Mouse (Mus musculus) mesoderm, embryonic 11.5 days (tissue): ENCODE results near the gene Rgp1.
A peak's percentile ranks its signal among the peaks of the same experiment; 100 is the strongest.
"Not testable (repeated sequence)": the region's sequence is repeated elsewhere in the genome, so short reads cannot be mapped to it uniquely, and the experiment has no call there.

Experiments used
- DNase-seq: peaks from one replicate; pipeline ENCODE4 v3.0.0-alpha.2; 2012; ENCODE audit warnings: low read depth, low spot score

Gene Rgp1

DNA sequence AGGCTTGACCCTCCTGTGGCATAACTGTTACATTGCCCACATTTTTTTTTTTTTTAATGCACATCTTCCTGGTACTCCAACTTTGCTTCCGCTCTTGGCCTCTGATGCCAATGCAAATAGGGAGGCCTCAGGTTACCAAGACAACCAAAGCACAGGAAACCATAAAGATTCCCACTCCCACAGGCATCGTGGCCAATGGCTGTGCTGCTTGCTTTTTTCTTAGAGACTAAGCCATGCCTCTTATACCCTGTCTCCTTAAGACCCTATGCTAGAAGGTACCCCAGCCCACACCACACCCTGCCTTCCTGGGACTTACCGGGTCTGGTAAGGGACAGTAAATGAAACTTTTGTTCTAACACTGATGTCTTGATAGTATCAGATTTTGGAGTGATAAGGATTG lies 14.9 kb downstream of the Rgp1 start:
- no peak for DNase-seq

DNA sequence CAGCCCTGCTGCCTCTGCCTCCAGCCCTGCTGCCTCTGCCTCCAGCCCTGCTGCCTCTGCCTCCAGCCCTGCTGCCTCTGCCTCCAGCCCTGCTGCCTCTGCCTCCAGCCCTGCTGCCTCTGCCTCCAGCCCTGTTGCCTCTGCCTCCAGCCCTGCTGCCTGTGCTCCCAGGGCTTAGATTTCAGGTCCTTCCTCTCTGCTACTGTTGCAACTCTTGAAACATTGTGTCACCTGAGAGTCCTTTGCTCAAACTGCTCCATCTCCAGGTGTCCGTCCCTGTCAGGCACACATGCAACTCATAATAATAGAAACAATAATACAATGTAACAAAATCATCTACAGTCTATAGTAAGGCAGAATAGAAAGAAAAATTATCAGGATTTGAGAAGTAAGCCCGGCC lies 18.1 kb downstream of the Rgp1 start:
- DNase-seq = not testable (repeated sequence)

DNA sequence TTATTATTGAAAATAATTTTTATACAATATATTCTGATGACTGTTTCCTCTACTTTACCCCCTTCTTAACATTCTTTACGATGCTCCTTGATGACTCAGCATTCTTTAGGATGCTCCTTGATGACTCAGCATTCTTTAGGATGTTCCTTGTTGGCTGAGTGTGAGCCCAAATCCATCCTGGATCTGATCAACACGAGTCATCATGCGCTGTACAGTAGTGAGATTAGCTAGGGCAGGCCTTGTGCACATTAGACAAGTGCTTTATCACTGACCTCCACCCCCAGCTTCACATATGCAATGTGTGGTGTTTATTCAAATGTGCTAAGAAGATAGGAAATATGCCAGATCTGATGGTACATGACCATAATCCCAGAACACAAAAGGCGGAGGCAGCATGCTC lies 19.7 kb downstream of the Rgp1 start:
- DNase-seq = no peak

DNA sequence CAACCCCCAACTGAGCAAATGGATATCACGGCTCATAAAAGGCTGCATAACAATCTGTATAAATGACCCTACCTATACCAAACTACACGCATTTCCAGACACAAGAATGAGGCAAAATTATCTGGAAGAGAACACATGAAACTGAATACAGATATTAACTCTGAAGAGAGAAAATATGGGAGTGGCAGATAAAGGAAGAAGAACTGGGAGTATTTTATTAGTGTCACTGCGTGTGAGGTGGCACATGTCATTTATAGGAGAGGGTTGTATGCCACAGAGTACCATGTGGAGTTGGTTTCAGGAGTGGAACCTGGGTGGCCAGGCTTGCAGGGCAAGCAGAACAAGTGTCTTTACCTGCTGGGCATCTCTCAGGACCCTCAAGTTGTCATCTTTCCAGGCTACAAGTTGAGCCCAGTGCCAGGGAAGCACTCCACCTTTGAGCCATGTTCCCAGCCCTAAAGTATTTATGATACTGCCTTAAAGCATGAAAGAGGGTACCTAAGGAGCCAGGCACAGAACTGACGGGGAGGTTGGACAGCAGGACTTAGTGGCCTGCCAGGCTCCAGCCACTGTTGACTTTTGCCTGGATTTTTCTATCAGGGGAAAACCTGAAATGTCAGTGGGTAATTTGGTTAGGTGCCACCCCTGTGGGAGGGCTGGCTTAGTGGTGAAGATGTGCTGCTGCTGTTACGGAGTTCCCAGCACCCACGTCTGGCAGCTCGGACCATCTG lies 20.3 kb downstream of the Rgp1 start:
- DNase-seq = no peak

DNA sequence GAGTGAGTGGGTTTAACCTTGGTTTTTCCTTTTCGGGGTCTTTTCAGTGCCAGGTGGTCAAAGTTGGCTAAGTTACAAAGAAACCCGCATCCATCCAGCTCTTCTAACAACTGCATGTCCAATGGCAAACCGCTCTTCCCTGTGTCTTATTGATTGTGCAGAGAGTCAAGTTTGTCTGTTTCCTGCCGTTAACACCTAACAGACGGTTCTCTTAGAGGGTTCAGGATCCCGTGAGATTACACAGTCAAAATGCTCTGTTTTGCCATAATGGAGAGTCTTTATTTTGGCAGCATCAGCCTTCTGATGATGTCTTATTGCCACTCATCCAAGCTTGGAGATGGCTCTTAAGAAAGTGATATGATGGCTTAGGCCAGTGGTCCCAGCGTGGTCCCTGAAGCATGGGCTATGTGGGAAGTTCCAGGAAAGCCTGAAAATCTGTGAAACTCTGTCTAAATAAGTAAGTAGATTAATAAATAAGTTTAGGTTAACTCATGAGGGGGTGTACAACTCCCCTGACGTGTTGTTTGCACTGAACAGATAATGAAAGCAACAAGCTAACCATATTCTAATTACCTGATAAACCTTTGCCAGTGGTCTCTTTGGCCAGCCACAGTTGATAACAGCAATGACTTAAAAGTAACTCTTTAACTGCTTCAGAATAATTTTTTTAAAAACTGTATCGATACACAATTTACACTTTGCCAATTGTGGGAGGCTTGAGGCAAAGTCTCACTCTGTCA lies 21.9 kb downstream of the Rgp1 start:
- DNase-seq = no peak

DNA sequence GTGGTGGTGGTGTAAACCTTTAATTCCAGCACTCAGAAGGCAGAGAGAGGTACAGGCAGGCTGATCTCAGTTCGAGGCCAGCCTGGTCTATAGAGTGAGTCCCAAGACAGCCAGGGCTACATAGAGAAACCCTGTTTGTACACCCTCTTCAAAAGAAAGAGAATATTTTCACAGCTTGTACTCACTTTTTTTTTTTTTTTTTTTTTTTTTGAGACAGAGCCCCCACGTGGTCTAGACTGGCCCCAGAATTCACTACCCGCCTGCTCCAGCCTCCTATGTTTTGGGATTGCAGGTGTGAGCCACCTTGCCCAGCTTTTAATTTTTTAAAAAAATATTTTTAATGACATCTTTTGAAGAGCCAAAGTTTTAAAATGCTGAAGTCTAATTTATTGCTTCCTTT lies 25.6 kb downstream of the Rgp1 start:
- no peak for DNase-seq

DNA sequence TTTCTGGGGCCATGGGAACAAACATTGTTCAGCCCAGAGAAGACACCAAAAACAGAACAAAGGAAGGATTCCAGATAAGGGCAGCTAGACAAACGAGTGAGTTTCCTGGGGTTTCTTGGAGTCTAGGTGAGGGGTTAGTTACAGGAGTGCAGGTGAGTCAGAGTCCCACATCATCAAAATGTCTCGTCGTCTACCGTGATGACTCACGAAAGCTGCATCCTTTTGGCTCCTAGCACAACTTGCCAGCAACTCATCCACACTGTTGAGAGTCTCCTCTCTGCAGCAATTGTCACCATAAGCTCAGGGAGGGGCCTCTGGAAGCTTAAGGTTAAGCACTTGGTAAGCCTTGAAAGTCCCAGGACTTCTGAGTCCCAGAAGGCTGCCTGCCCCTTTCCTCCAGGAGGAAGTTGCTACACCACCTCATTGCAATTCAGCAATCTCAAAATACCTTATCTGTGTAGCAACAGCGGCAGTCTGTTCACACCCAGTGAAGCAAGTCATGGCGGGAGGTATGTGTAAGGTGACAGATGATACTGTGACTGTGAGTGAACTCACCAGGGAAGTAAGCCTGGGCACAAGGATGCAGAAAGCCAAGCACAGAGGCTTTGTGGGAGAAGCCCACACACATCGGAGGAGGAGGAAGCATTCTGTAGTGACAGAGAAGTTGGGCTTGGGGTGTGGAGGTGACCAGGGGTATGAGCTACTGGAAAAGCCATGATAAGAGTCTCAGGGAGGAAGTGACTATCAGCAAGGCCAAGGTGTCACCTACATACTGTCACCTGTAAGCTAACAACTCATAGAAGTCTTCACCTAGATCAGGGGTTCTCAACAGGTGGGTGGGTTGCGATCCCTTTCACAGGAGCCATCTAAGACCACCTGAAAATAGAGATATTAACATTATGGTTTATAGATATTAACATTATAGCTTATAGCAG lies 26.5 kb downstream of the Rgp1 start:
- no peak for DNase-seq

DNA sequence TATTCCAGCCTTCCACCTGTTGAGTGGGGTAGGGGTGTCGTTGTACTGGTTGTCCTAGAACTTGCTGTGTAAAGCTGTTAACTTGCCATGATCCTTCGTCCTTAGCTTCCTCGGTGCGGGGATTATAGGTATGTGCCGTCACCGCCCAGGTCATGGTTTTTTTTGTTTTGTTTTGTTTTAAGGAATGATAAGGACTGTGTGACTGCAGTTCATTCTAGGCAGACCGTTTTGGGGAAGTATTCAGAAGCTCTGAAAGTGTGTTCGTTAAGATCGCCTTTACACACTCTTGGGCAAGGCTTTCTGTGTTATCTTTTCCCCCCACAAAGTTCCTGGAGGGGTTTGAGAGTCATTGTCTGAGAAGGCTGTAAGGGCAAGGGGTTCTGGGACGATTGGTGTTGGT lies 34.0 kb downstream of the Rgp1 start:
- DNase-seq = no peak

DNA sequence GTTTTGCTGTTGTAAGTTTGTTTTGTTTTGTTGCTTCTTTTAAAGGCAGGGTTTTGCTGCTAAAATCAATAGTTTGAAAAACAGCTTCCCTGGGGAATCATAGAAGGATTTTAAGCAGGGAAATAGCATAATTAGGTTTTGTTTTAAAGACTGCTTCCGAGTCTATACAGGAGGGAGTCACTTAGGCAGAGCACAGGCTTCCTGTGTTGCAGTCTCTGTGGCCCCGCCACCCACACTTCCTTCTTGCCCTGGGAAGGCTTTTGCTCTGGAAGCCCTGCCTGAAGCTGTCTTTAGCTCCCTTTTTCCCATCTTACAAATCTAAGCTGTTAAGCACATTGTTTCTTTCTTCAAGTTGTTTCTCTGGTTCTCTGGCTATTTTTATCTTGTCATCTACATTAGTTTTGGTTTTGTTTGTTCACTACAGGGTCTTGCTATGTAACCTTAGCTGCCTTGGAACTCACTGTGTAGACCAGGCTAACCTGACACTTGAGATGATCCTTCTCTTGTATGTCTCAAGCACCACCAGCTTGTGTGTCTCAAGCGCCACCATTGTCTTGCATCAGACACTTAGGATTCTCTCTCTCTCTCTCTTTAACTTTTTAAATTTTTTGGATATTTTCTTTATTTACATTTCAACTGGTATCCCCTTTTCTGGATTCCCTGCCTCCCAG lies 34.7 kb downstream of the Rgp1 start:
- no peak for DNase-seq

DNA sequence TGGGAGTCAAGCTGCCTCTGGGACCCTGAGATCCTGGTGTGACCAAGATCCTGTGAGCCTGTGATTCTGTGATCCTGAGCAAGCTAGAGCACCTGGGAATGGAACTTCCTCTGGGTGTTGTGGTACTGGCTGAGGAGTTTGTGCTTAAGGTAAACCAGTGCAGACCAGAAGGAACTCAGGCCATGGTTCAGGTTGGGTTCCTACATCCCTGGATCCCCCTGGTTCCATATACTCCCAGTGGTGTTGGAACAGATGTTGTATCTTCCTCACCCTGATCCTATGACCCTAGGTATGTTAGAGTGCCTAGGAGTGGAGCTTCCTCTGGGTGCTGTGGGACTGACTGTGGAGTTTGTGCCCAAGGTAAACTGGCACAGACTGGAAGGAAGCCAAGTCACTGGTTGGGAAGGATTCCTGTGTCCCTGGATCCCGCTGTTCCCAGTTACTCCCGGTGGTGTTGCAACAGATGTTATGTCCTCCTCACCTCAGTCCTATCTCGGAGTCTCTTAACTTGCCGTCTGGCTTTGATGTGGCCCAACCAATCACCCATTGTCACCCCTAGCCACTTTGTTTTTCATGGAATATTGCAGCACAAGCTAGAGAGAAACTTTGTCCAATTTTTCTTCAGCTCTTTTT lies 41.7 kb downstream of the Rgp1 start:
- no peak for DNase-seq

DNA sequence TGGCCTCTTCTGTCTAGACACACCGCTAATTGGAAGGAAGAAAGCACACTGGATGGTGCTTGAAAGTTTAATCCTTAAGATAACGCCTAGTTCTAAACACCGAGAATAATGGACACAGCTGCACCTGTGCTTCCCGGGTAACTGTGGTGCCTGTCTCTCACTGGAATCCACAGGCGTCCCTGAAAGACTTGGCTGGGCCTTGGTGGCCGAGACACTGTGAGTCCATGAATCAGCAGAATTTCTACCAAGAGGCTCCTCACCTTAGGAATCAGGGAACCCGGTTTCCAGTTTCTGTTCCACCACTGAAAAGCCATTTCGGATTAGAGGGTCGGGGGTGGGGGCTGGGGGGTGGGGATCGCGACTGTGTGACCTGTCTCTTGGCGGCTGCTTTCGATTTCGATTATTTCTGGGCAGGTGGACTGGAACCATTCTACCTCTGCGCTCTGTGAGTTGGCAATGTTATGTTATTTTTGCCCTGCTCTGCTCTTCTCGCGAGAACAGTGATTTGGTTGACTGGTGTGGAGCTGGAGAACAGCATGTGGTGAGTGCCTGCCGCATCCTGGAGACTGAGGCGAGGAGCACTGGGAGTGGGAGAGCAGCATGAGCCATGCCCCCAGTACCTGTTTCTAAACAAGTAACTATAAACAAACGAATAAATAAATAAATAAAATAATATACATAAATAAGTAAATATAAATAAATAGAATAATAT lies 50.7 kb downstream of the Rgp1 start:
- DNase-seq = peak; percentile 45

DNA sequence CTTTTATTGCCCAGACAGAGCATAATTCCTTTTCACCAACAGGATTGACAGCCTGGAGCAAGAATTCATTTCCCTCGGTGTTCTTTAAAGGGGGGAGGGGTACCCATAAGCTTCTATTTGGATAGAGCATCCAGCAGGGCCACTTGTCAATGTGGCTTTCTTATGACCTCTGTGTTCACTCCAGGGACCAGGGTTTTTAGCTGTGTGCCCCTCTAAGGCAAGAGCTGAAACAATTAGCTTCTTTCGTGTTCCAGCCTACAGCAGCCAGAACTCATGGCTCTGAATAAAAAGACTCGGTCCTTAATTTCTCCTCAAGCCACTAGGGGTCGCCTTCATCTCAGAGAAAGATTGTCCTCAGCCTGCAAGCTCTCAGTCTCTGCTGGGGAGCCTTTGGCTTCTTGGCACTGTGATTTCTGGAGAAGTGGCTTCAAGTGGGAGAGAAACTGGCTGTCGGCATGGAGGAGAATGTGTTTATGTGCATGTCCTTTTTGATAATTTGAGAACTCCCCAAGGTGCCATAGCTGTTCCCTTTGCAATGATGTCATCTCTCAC lies 51.6 kb downstream of the Rgp1 start:
- peak; percentile 87 for DNase-seq

DNA sequence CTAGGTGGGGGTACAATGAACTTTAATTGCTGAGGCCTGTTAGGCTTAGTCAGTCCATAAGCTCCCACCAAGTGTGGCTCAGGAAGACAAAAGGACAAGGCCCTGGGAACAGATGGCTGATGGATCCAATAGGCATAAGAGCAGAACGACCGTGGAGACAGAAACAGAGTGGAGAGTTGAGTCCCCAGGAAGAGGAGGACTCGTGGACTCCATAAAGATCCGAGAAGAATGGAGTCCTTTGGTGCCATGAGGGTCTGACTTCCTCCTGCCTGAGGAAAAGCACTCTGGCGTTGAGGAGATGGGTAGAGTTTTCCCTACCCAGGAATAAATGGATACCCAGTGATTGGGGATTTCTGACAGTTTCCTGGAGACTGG lies 52.1 kb downstream of the Rgp1 start:
- peak; percentile 30 for DNase-seq

DNA sequence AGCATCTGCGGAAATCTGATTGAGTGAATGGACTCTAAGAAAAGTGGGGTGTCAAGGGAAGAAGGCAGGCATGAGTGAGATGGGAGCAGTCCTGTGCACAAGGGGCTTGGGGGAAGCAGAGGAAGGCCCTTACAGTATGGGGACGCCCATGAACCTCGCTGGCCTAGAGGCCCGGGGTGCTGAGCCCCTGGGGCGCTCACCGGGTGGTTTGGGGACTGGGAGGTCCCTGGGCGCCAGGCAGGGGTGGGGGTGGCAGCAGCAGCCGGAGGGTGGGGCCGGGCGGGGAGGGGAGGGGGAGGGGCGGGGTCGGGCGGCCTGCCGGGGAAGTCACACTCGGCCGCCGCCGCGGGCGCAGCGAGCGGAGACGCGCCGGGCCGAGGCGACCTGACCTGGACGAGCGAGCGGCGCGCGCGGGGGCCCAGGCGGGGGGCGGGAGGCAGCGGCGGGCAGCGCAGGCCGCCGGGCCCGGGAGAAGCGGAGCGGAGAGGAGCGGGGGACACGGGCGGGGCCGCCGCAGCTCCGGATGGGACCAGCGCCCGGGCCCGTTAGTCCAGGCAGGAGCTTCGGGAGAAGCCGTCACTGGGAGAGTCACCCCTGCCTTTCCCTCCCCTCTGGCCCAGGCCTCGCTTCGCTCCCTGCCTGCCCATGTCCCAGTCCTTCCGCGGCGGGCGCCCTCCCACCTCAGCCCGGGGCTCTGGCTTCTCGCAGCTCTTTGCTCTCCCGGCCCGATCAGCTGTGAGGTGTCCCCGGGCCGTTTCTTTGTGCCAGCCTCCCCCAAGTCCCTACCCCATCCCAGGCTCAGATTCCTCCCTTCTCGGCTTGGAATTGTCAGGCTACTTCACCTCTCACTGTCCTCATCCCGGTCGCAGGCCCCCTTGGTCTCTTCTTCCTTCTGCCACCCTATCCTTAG lies 52.8 kb downstream of the Rgp1 start, which contains the start of gene Npr2:
Gene Npr2, plus strand, starts transcription at position 890 of the 910 bp plus-strand sequence.
- DNase-seq = peak; percentile 43

DNA sequence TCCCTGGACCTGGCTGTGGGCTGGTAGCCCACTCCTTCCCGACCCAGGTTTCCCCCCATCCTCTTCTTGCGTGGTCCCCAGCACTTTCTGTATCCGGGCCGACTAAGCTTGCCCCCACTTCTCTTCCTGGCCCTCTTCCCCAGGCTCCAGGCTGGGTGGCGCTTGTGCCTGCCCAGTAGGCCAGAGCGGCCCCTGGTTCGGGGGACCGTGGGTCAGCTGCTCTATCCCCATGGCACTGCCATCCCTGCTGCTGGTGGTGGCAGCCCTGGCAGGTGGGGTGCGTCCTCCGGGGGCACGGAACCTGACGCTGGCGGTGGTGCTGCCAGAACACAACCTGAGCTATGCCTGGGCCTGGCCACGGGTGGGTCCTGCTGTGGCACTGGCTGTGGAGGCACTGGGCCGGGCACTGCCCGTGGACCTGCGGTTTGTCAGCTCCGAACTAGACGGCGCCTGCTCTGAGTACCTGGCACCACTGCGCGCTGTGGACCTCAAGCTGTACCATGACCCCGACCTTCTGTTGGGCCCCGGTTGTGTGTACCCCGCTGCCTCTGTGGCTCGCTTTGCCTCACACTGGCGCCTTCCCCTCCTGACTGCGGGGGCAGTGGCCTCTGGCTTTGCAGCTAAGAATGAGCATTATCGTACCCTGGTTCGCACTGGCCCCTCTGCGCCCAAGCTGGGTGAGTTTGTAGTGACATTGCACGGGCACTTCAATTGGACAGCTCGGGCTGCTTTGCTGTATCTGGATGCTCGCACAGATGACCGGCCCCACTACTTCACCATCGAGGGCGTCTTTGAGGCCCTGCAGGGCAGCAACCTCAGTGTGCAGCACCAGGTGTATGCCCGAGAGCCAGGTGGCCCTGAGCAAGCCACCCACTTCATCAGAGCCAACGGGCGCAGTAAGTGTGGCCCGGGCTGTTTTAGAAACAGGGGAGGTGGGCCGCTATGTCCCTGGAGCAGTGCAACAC lies 53.7 kb downstream of the Rgp1 start:
- DNase-seq = no peak

DNA sequence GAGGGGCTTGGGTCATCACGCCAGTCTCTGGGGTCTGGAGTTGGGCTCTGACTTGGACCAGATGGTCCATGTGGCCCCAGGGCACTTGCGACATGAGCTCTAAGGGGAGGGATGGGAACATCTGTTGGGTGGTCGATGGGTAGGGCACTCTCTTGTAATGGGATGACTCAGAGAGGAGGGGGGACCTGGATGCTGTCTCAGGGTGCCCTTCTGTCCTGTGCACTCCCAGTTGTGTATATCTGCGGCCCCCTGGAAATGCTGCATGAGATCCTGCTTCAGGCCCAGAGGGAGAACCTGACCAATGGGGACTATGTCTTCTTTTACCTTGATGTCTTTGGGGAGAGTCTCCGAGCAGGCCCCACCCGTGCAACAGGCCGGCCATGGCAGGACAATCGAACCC lies 54.8 kb downstream of the Rgp1 start:
- DNase-seq = no peak

DNA sequence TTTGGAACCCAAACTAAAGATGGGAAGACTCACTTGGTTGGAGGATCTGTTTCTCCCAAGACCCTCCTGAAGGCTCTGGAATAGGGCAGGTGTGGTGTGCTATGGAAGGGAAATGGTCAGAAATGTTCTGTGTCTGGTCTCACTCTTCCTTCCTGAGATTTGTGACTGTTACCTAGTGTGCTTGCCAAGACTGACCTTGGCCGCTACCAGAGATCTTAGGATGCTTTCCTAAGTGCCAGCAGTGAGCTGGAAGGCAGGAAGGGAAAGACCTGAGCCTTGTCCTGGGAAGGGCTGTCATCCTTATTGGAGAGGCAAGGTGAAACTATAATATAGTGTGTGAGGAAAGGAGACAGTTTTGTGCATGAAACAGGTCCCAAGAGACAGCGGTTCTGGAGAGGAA lies 55.2 kb downstream of the Rgp1 start:
- no peak for DNase-seq
